Mouse (Mus musculus) heart, embryonic 11.5 days (tissue): Measurements from ENCODE around the gene Gart. TPM values are rescaled to one million over a fixed set of nuclear protein-coding genes. Genes with fewer than 3 reads are reported as not detected.
A peak's percentile ranks its signal among the peaks of the same experiment; 100 is the strongest.

Experiments used
- ATAC-seq: fragments of 200-750 bp; cut with Nextera tagmentation; replicated peaks from 2 replicates; pipeline ENCODE4 v1.8.0; 2017; ENCODE audit warnings: moderate library complexity; ENCODE audit not compliant: insufficient number of reproducible peaks, low FRiP score, low TSS enrichment
- H3K27ac ChIP-seq: fragments of 300-500 bp; sonication (generic); 2 replicates; pipeline ENCODE4 v1.5.1; 2014; ENCODE audit warnings: mild to moderate bottlenecking, low read depth, low read length
- H3K27me3 ChIP-seq: fragments of 300-500 bp; sonication (generic); 2 replicates; pipeline ENCODE4 v1.6.1; 2014; ENCODE audit warnings: mild to moderate bottlenecking, low read length, mixed read lengths; ENCODE audit not compliant: control insufficient read depth, insufficient read depth
- H3K36me3 ChIP-seq: fragments of 300-500 bp; sonication (generic); 2 replicates; pipeline ENCODE4 v1.6.1; 2014; ENCODE audit warnings: mild to moderate bottlenecking, low read length, moderate library complexity, mixed read lengths; ENCODE audit not compliant: control insufficient read depth, insufficient read depth
- H3K4me1 ChIP-seq: fragments of 300-500 bp; sonication (generic); 2 replicates; pipeline ENCODE4 v1.6.1; 2014; ENCODE audit warnings: low read length; ENCODE audit not compliant: control insufficient read depth, insufficient read depth
- H3K4me2 ChIP-seq: fragments of 300-500 bp; sonication (generic); 2 replicates; pipeline ENCODE4 v1.6.1; 2014; ENCODE audit warnings: mild to moderate bottlenecking, moderate library complexity
- H3K4me3 ChIP-seq: fragments of 300-500 bp; sonication (generic); 2 replicates; pipeline ENCODE4 v1.5.1; 2014; ENCODE audit warnings: low read depth, low read length
- H3K9ac ChIP-seq: fragments of 300-500 bp; sonication (generic); 2 replicates; pipeline ENCODE4 v1.6.1; 2014; ENCODE audit warnings: mild to moderate bottlenecking, low read depth, low read length, moderate library complexity
- H3K9me3 ChIP-seq: fragments of 300-500 bp; sonication (generic); replicated peaks from 2 replicates; pipeline ENCODE4 v1.6.1; 2016; ENCODE audit warnings: low read length; ENCODE audit not compliant: control insufficient read depth
- WGBS: fragments of 180-500 bp; shearing (Covaris S2); extraction: QIAGEN DNeasy Blood & Tissue Kit; methylation state at CpG from one replicate; pipeline ENCODE4 v1.1.7; 2014; ENCODE audit not compliant: insufficient replicate concordance; 5-methylcytosine and 5-hydroxymethylcytosine counted together
- polyA plus RNA-seq: library from polyadenylated mRNA; unstranded; fragments of >200 nt; fragmentation: Nextera tagmentation; extraction: Ambion mirVana; gene quantifications from 2 replicates; pipeline ENCODE4 v1.2.1, GENCODE M21; 2014

Gene Gart
- polyA plus RNA-seq, 1 experiment from 2014 or later: 84.5 TPM

DNA sequence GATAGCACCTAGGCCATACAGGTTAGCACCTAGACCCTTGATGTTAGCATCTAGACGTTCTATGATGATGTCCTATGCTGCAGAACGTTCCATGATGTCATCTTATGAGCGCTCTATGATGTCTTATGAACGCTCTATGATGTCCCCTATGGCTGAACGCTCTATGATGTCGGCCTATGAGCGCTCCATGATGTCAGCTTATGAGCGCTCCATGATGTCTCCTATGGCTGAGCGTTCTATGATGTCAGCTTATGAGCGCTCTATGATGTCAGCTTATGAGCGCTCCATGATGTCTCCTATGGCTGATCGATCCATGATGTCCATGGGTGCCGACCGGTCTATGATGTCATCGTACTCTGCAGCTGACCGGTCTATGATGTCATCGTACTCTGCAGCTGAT is 10.5 kb upstream of the Gart start:
- no peak for ATAC-seq
- no peak overlapping the region for H3K27ac ChIP-seq
- WGBS: 97% methylated on average over 17 of the region's 17 CpGs
- no peaks in the 10 kb centered on the region for H3K9me3 ChIP-seq
- no peak overlapping the region for H3K4me3 ChIP-seq
- H3K4me2 ChIP-seq: no peak overlapping the region
- H3K27me3 ChIP-seq: no peaks in the 10 kb centered on the region
- no peaks in the 10 kb centered on the region for H3K4me1 ChIP-seq
- peaks cover 73% of the 10 kb centered on the region for H3K36me3 ChIP-seq
- H3K9ac ChIP-seq: no peak overlapping the region

- Histone ChIP-seq H3K9ac (no peak overlapping the region), H3K27me3 (no peaks in the 10 kb centered on the region), H3K4me1 (no peaks in the 10 kb centered on the region), H3K36me3 (peaks cover 66% of the 10 kb centered on the region), H3K4me3 (no peak overlapping the region), H3K4me2 (no peak overlapping the region), H3K9me3 (no peaks in the 10 kb centered on the region), H3K27ac (no peak overlapping the region)
- 93% methylated on average over 9 of the region's 9 CpGs for WGBS
- no peak for ATAC-seq
Measured at GRCm38 (mm10) chr16:91655285-91655684, 8.5 kb upstream of the Gart start.

DNA sequence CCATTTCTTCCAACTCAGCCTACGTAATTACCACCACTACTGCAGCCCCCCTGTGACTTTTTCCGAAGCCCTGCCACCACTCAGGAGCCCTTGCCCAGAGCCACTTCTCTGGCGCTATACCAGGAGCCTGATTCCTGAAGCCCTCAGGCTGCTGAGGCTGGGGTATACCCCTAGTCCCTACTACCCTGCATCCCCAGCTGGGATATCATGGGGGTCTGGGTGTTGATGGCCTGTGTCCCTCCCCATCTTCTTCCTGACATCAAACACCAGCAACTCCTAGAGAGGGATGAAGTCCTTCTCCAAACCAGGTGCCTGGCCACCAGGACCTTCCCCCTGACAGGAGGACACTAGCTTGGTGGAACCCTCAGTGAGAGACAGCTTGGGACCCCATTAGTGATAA is 5.4 kb upstream of the Gart start:
- WGBS: 88% methylated on average over 3 of the region's 3 CpGs
- H3K9ac ChIP-seq: peak overlapping the region; percentile 10; the same call in 1 of the 2 replicates
- no peaks in the 10 kb centered on the region for H3K27me3 ChIP-seq
- no peak overlapping the region for H3K4me3 ChIP-seq
- ATAC-seq: no peak
- peaks cover 3% of the 10 kb centered on the region; the same call in 1 of the 2 replicates for H3K4me1 ChIP-seq
- H3K27ac ChIP-seq: no peak overlapping the region
- H3K4me2 ChIP-seq: no peak overlapping the region
- H3K9me3 ChIP-seq: no peaks in the 10 kb centered on the region
- H3K36me3 ChIP-seq: peaks cover 35% of the 10 kb centered on the region

GRCm38 (mm10) chr16:91649781-91650180 is 3.0 kb upstream of the Gart start:
- ATAC-seq: no peak
- H3K4me2 ChIP-seq: no peak overlapping the region; the same call in 1 of the 2 replicates
- H3K9me3 ChIP-seq: no peaks in the 10 kb centered on the region
- no peak overlapping the region for H3K4me3 ChIP-seq
- no peak overlapping the region for H3K9ac ChIP-seq
- H3K36me3 ChIP-seq: peaks cover 11% of the 10 kb centered on the region
- peaks cover 4% of the 10 kb centered on the region; the same call in 1 of the 2 replicates for H3K4me1 ChIP-seq
- no peak overlapping the region for H3K27ac ChIP-seq
- no peaks in the 10 kb centered on the region for H3K27me3 ChIP-seq

DNA sequence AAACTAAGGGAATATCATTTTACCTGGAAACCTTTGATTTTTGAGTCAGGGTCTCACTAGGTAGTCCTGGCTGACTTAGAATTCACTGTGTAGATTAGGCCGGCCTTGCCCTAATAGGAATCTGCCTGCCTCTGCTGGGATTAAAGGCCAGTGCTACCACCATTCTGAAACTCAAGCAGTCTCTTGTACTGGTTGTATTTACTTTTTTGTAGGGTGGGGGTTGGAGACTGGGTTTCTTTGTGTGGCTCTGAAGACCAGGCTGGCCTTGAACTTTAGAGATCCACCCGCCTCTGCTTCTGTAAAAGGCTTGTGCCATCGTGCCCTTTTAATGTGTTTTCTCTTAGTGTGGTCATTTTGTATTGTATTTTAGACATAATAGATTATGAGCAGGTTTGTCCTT is 2.5 kb upstream of the Gart start:
- WGBS: 68% methylated on average over 3 of the region's 3 CpGs
- H3K4me1 ChIP-seq: peaks cover 5% of the 10 kb centered on the region; the same call in 1 of the 2 replicates
- no peak for ATAC-seq
- H3K4me2 ChIP-seq: peak overlapping the region; percentile 70
- H3K4me3 ChIP-seq: peak overlapping the region; percentile 87
- H3K9ac ChIP-seq: no peak overlapping the region
- peaks cover 9% of the 10 kb centered on the region for H3K36me3 ChIP-seq
- H3K9me3 ChIP-seq: no peaks in the 10 kb centered on the region
- no peaks in the 10 kb centered on the region for H3K27me3 ChIP-seq
- no peak overlapping the region for H3K27ac ChIP-seq

- peak; percentile 72 for ATAC-seq
- Histone ChIP-seq H3K4me1 (peaks cover 5% of the 10 kb centered on the region; the same call in 1 of the 2 replicates), H3K4me2 (peak overlapping the region; percentile 81), H3K9me3 (no peaks in the 10 kb centered on the region), H3K27ac (peak overlapping the region; percentile 99), H3K27me3 (no peaks in the 10 kb centered on the region), H3K4me3 (peak overlapping the region; percentile 87), H3K9ac (peak overlapping the region; percentile 95), H3K36me3 (peaks cover 7% of the 10 kb centered on the region)
- WGBS: under 1% methylated on average over 25 of the region's 25 CpGs
Measured at GRCm38 (mm10) chr16:91648220-91648550, 1.4 kb upstream of the Gart start.

DNA sequence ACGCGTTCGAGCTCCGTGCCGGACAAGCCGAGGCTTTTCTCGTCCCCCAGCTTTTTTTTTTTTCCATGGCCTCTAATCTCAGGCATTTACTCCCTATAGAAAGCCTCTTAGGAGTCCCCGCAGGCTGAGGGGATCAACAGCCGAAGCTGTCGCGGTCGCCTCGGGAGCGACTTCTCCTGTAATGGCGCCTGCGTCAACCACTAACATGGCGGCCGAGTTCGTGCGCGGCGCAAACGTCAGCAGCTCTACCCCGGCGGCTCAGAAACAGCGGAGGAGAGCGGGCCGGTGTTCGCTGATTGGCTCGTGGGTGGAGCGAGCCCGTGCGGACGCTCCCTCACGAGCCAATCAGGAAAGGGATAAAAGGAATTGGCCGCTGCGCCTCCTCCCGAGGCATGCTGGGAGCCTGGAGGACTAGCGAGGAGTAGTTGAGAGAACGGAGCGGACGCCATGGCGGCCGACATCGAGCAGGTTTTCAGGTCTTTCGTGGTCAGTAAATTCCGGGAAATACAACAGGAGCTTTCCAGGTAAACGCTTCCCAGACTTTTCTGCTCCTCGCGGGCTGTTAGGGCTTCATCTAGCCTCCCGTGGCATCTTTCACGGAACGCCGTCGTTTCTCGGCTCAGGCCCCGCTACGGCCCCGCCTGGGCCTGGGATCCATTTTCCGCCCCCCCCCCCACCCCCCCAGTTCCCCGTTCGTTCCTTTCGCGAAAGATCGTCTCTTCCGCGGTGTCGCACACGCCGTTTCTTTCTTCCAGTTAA is 888 bp upstream of the Gart start, which contains the start of gene Son:
Son (plus strand) TSS at position 46 of the 759 bp plus-strand sequence.
- WGBS: under 1% methylated on average over 70 of the region's 70 CpGs

DNA sequence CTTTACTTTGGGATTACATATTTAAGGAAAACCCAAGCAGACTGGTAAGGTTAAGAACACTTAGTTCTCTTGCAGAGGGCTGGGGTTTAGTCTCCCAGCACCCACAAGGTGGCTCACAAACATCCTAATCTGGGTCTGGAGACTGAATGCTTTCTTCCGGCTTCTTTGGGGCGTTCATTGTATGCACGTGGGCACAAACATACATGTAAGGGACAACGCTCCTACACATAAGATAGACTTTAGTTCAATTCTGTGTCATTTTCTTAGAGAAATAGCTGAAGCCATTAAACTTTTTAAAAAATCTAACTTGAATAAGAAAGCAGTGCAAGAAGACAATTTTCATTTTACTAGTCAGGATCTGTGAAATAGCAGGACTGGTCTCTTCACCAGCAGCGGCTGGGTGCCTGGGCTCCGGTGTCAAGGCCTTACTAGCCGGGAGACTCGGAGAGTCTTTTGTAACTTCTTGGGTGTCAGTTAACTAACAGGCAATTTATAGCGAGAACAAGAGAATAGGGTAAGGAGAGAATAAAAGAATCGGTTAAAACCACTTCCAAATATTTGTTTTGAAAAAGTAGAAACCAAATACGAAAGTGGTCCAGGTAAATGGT is 653 bp downstream of the Gart start:
- H3K27ac ChIP-seq: peak overlapping the region; percentile 69; the same call in 1 of the 2 replicates
- no peaks in the 10 kb centered on the region for H3K27me3 ChIP-seq
- H3K9me3 ChIP-seq: no peaks in the 10 kb centered on the region
- peaks cover 5% of the 10 kb centered on the region; the same call in 1 of the 2 replicates for H3K4me1 ChIP-seq
- H3K9ac ChIP-seq: peak overlapping the region; percentile 91
- WGBS: 1% methylated on average over 11 of the region's 11 CpGs
- H3K4me2 ChIP-seq: peak overlapping the region; percentile 81
- peaks cover 10% of the 10 kb centered on the region for H3K36me3 ChIP-seq
- peak overlapping the region; percentile 87 for H3K4me3 ChIP-seq
- no peak for ATAC-seq

More for the DNA sequence above, 888 bp upstream of the Gart start, which contains the start of gene Son:
- Histone ChIP-seq H3K4me1 (peaks cover 5% of the 10 kb centered on the region; the same call in 1 of the 2 replicates), H3K9ac (peak within 1 kb of the TSS; percentile 95), H3K4me2 (peak within 1 kb of the TSS; percentile 81), H3K4me3 (peak within 1 kb of the TSS; percentile 87), H3K36me3 (peaks cover 6% of the 10 kb centered on the region), H3K9me3 (no peaks in the 10 kb centered on the region), H3K27me3 (no peaks in the 10 kb centered on the region), H3K27ac (peak within 1 kb of the TSS; percentile 99)
- ATAC-seq: peak; percentile 94
